Mouse (Mus musculus) kidney, adult 2 months (tissue): ENCODE measurements at regions not wholly inside any gene's neighbourhood (a gene's known extent, or its start where the extent isn't known, plus 50 kb on each side); places are given as distances from the start of the nearest gene placed in this dataset.

Experiments used
- CTCF ChIP-seq: fragments of 200-500 bp; conservative IDR thresholded peaks from 2 replicates; pipeline ENCODE4 v1.5.1; 2011; ENCODE audit warnings: low read depth, mild to moderate bottlenecking, control low read depth, low read length, moderate library complexity, mixed read lengths; ENCODE audit not compliant: insufficient read depth, insufficient read length
- POLR2A ChIP-seq: fragments of 200-500 bp; IDR thresholded peaks from one replicate; pipeline ENCODE4 v1.6.1; 2011; ENCODE audit warnings: low read depth, low read length, control low read depth

DNA sequence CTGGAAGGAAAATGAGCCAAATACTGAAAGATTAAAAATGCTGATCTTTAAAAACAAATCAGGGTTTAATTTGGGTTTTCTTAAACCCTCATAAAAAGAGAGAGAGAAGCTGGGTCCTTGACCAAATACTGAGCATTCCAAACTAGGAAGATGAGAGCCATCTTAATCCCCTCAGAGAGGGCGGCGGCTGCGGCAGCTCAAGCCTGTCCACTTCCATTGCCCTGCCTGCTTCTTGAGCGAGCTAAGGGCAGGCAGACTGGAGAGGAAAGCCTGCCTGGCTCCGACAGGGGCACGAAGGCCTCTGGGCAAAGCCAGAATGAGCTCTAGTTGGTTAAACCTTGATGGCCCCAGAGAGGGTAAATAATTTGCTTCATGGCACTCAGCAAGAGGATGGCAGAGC, 122.2 kb downstream of the Utp6 start:
- TF ChIP-seq CTCF (no peak), POLR2A (no peak)
